In the genomic region with DNA sequence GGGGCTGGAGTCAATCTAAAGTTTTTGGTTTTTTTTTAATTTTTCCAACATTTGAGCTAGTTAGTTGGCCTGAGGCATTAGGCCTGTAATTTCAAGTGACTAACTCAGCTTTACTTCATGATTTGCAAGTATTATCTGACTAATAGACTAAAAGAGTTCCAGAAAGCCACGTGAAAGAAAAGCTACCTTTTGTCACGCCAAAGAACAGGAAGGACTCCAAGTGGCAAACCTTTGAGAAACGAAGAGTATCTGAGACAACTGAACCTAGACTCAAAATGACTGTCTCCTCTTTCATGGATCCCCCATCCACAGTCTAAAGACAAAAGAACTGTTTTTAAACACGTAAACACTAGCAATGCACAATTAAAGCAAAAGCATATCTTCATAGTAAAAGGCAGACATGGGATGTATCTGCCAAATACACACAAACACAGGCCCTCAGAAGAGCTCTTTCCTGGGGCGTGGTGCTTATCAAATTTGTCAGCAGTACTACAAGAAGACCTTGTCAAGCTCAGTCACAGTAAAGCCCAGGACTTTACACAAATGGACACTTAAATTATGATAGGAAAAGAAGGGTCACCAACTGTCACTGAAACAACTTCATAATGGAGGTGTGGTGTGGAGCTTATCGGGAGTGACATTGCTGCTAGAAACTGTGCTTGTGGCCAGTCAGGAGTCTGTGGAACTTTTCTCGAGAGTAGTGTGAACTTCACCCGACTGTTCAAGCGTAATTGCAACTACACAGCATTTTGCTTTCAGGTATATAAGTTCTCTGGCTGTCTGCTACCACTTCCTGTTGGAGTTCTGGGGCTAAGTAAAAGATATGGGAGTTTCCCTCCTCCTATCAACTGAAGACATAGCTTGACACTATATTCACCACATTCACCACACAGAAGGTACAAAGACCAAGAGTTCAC, we compare ENCODE assay signal across 10 mouse cellular contexts. TPM values are rescaled to one million over a fixed set of nuclear protein-coding genes. Genes with fewer than 3 reads are reported as not detected.
DNase-seq lines count a peak whose midpoint lies in the region; ATAC-seq lines count a peak whose summit lies in the region.
"Had no signal": no experiment of that assay in that cellular context is flagged by ENCODE, and none has a peak within 500 bp of the region (broad histone marks: within the 10 kb centered on the region; RNA-seq: fewer than 3 reads in every experiment).

No protein-coding gene starts in this region.

- no peak overlapping the region for H3K9ac ChIP-seq in hindbrain, embryonic 14.5 days
- no peak overlapping the region for H3K9ac ChIP-seq in hindbrain, embryonic 13.5 days
- H3K9ac ChIP-seq: embryonic facial prominence, embryonic 15.5 days had no signal

- peaks cover 83% of the 10 kb centered on the region for H3K79me2 ChIP-seq in macrophage (ENCODE audit: inconsistent target)

- no peaks in the 10 kb centered on the region for H3K9me3 ChIP-seq in hindbrain, embryonic 14.5 days (ENCODE audit: control insufficient read depth, low read length)
- H3K9me3 ChIP-seq in hindbrain, embryonic 13.5 days = no peaks in the 10 kb centered on the region
- H3K9me3 ChIP-seq: embryonic facial prominence, embryonic 15.5 days had no signal

- WGBS in hindbrain, embryonic 14.5 days = 89% methylated on average over 9 of the region's 9 CpGs
- 91% methylated on average over 9 of the region's 9 CpGs for WGBS in hindbrain, embryonic 13.5 days
- 26% methylated on average over 9 of the region's 9 CpGs for WGBS in macrophage (ENCODE audit: missing documents)

- no peak for ATAC-seq in hindbrain, embryonic 14.5 days (ENCODE audit: low FRiP score)
- no peak for ATAC-seq in hindbrain, embryonic 13.5 days (ENCODE audit: low FRiP score)

- 0 out of 2 replicates have a peak overlapping the region, but pooled peaks have one; percentile 6 for H3K4me2 ChIP-seq in hindbrain, embryonic 14.5 days (replicated peaks)
- H3K4me2 ChIP-seq in hindbrain, embryonic 13.5 days = no peak overlapping the region
- H3K4me2 ChIP-seq: embryonic facial prominence, embryonic 15.5 days; midbrain, embryonic 11.5 days had no signal

- H3K27ac ChIP-seq in hindbrain, embryonic 14.5 days = no peak overlapping the region
- H3K27ac ChIP-seq in hindbrain, embryonic 13.5 days = no peak overlapping the region
- H3K27ac ChIP-seq in macrophage = peak overlapping the region; percentile 93
- H3K27ac ChIP-seq: embryonic facial prominence, embryonic 15.5 days had no signal

- peaks cover 38% of the 10 kb centered on the region for H3K4me1 ChIP-seq in hindbrain, embryonic 14.5 days (replicated peaks; ENCODE audit: control insufficient read depth, insufficient read depth, low read length)
- H3K4me1 ChIP-seq in hindbrain, embryonic 13.5 days (replicated peaks) = peaks cover 63% of the 10 kb centered on the region

- no peak overlapping the region for H3K4me3 ChIP-seq in hindbrain, embryonic 14.5 days (replicated peaks; ENCODE audit: low read length)
- no peak overlapping the region for H3K4me3 ChIP-seq in hindbrain, embryonic 13.5 days
- H3K4me3 ChIP-seq in macrophage (ENCODE audit: inconsistent target) = peak overlapping the region; percentile 0; the same call in 1 of the 2 replicates
- H3K4me3 ChIP-seq: embryonic facial prominence, embryonic 15.5 days had no signal

- intact Hi-C loops in gastrocnemius, postnatal 14 days (cut with DNase I; ENCODE audit: low total_unique reads) = no loop called here

- H3K36me3 ChIP-seq in hindbrain, embryonic 14.5 days (replicated peaks; ENCODE audit: control insufficient read depth, insufficient read depth) = peaks cover 6% of the 10 kb centered on the region; the same call in 1 of the 2 replicates
- no peaks in the 10 kb centered on the region for H3K36me3 ChIP-seq in hindbrain, embryonic 13.5 days
- 0 out of 2 replicates have a peak, but pooled peaks cover 20% of the 10 kb centered on the region for H3K36me3 ChIP-seq in macrophage (ENCODE audit: inconsistent target)
- H3K36me3 ChIP-seq: embryonic facial prominence, embryonic 15.5 days had no signal

- DNase-seq in hindbrain, embryonic 14.5 days (ENCODE audit: low spot score) = no peak
- DNase-seq in CD8-positive naive resting alpha-beta T cell, adult 2 months (ENCODE audit: low read depth in 2 of 2, low spot score in 2 of 2) = peak; percentile 45 to 60
- DNase-seq in c-Kit-positive CD71-positive TER-119-positive erythroid progenitor cells, embryonic 14.5 days (ENCODE audit: low spot score) = peak; percentile 81
- no peak for DNase-seq in yolk sac, embryonic 10.5 days (ENCODE audit: low spot score)
- DNase-seq in adrenal gland, postnatal 4 days (ENCODE audit: low spot score in 2 of 2) = no peak
- DNase-seq in gastrocnemius, postnatal 14 days = no peak

- no peaks in the 10 kb centered on the region for H3K27me3 ChIP-seq in hindbrain, embryonic 14.5 days (ENCODE audit: control insufficient read depth, insufficient read depth, low read length)
- H3K27me3 ChIP-seq in hindbrain, embryonic 13.5 days = no peaks in the 10 kb centered on the region
- H3K27me3 ChIP-seq: embryonic facial prominence, embryonic 15.5 days had no signal

RNA-seq across cellular contexts. Expression of a gene that starts 3.4 kb away (rescaled TPM):
- 33.8 and 38.2 TPM in 2 replicates for polyA plus RNA-seq in hindbrain, embryonic 14.5 days (2014; fragmentation: Nextera tagmentation; extraction: Ambion mirVana)
- 37.6 and 38.4 TPM in 2 replicates for polyA plus RNA-seq in hindbrain, embryonic 13.5 days (2015; fragmentation: Nextera tagmentation; extraction: Ambion mirVana)
- 100 to 1,000 TPM in 24 of 26 experiments, 10 to 100 TPM in 2; 75.0 to 334 (median 129) TPM for total RNA-seq in macrophage (2018; cell fraction: chromatin; rRNA removed)
- 100 to 1,000 TPM; 225 to 568 (median 292) TPM for total RNA-seq in macrophage (2018; cell fraction: cytosol; rRNA removed)
- 100 to 1,000 TPM; 152 to 371 (median 210) TPM for total RNA-seq in macrophage (2018; cell fraction: nucleus; rRNA removed)
- 189 to 289 TPM (median 212 TPM) in 3 replicates for polyA plus RNA-seq in macrophage (2018)
- 10 to 100 TPM; 27.5 to 28.2 TPM for total RNA-seq in adrenal gland, postnatal 4 days (2021)
- 1 to 10 TPM; 9.5 to 9.8 TPM for total RNA-seq in gastrocnemius, postnatal 14 days (2021)

RNA-seq across cellular contexts. Expression of a gene that starts 29.8 kb away (rescaled TPM):
- polyA plus RNA-seq in hindbrain, embryonic 14.5 days (2014; fragmentation: Nextera tagmentation; extraction: Ambion mirVana) = 215 and 261 TPM in 2 replicates
- 291 and 315 TPM in 2 replicates for polyA plus RNA-seq in hindbrain, embryonic 13.5 days (2015; fragmentation: Nextera tagmentation; extraction: Ambion mirVana)
- 10 to 100 TPM in 11 of 26 experiments, 1 to 10 TPM in 15; 2.9 to 55.4 (median 8.2) TPM for total RNA-seq in macrophage (2018; cell fraction: chromatin; rRNA removed)
- 100 to 1,000 TPM; 179 to 384 (median 241) TPM for total RNA-seq in macrophage (2018; cell fraction: cytosol; rRNA removed)
- 10 to 100 TPM; 10.3 to 61.2 (median 24.7) TPM for total RNA-seq in macrophage (2018; cell fraction: nucleus; rRNA removed)
- 167 to 496 TPM (median 309 TPM) in 3 replicates for polyA plus RNA-seq in macrophage (2018)
- total RNA-seq in adrenal gland, postnatal 4 days (2021) = 100 to 1,000 TPM; 301 to 308 TPM
- total RNA-seq in gastrocnemius, postnatal 14 days (2021) = 100 to 1,000 TPM; 179 to 205 TPM

RNA-seq across cellular contexts. Expression of a gene that starts 59.2 kb away (rescaled TPM):
- 15.4 and 17.8 TPM in 2 replicates for polyA plus RNA-seq in hindbrain, embryonic 14.5 days (2014; fragmentation: Nextera tagmentation; extraction: Ambion mirVana)
- polyA plus RNA-seq in hindbrain, embryonic 13.5 days (2015; fragmentation: Nextera tagmentation; extraction: Ambion mirVana) = 12.2 and 12.8 TPM in 2 replicates
- total RNA-seq in macrophage (2018; cell fraction: chromatin; rRNA removed) = 10 to 100 TPM in 22 of 26 experiments, 1 to 10 TPM in 4; 5.1 to 25.3 (median 17.4) TPM
- 10 to 100 TPM; 23.5 to 37.4 (median 31.0) TPM for total RNA-seq in macrophage (2018; cell fraction: cytosol; rRNA removed)
- 10 to 100 TPM in 25 of 26 experiments, 1 to 10 TPM in 1; 8.6 to 32.0 (median 20.4) TPM for total RNA-seq in macrophage (2018; cell fraction: nucleus; rRNA removed)
- 31.0 to 53.6 TPM (median 37.0 TPM) in 3 replicates for polyA plus RNA-seq in macrophage (2018)
- total RNA-seq in adrenal gland, postnatal 4 days (2021) = 10 to 100 TPM; 14.5 TPM
- 10 to 100 TPM; 21.3 to 21.6 TPM for total RNA-seq in gastrocnemius, postnatal 14 days (2021)

Comparison
In these comparisons a context has a peak if more than half of its experiments do, and no peak if none do; other contexts are left out.
1. DNase-seq: peak in CD8-positive naive resting alpha-beta T cell, adult 2 months (2 of 2) and c-Kit-positive CD71-positive TER-119-positive erythroid progenitor cells, embryonic 14.5 days (single experiment); none in hindbrain, embryonic 14.5 days (single experiment), yolk sac, embryonic 10.5 days (single experiment), adrenal gland, postnatal 4 days (0 of 2) and gastrocnemius, postnatal 14 days (single experiment).